Mouse (Mus musculus): ENCODE results near the gene Paqr3.

GRCm38 (mm10) chr5:97048905-97049304 lies 62.5 kb downstream of the Paqr3 start:
- TF ChIP-seq CTCF (IDR thresholded peaks at IDR 0.05; ENCODE audit: low read depth) = no peak
- no peak for TF ChIP-seq EP300 (IDR thresholded peaks at IDR 0.05; ENCODE audit: low read depth)

All from heart, postnatal 0 days (tissue).